Mouse (Mus musculus) kidney, adult 11 months (tissue): Measurements from ENCODE around the gene Olfr1204.

Experiments
- DNase-seq: peaks from one replicate; pipeline ENCODE4 v3.0.0; 2022

Gene Olfr1204

GRCm38 (mm10) chr2:88848992-88849391 is at the start of gene Olfr1204:
Olfr1204 (plus strand) TSS chr2:88849292.
- no peak for DNase-seq

GRCm38 (mm10) chr2:88814196-88814595 is 34.9 kb upstream of the Olfr1204 start, which contains the start of gene Olfr1202:
Olfr1202 (plus strand) TSS chr2:88814496.
- no peak for DNase-seq

GRCm38 (mm10) chr2:88829437-88829836 is 19.7 kb upstream of the Olfr1204 start, which contains the start of gene Olfr1205:
Olfr1205 (plus strand) TSS chr2:88829737.
- DNase-seq, result no peak

DNA sequence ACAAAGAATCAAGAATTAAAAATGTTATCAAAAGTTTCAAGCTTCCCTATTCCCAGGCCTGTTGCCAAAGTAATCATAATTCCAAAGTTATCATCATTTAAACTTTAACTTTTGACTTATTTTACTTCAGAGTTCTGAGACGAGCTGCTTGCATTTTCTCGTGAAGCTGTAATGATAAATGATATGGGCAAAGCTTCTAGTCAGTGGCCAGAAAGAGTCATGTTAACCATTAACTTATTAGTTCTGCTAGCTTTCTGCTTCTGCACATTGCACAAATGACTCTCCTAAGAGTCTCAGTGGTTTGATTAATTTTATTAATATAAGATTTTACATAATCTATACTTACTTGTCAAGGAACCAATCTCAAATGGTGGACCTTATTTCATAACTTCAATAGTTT is 10.6 kb upstream of the Olfr1204 start:
- DNase-seq, result no peak

GRCm38 (mm10) chr2:88862931-88863330 is 13.8 kb downstream of the Olfr1204 start, which contains the start of gene Olfr1206:
Olfr1206 (plus strand) TSS chr2:88863231.
- no peak for DNase-seq

DNA sequence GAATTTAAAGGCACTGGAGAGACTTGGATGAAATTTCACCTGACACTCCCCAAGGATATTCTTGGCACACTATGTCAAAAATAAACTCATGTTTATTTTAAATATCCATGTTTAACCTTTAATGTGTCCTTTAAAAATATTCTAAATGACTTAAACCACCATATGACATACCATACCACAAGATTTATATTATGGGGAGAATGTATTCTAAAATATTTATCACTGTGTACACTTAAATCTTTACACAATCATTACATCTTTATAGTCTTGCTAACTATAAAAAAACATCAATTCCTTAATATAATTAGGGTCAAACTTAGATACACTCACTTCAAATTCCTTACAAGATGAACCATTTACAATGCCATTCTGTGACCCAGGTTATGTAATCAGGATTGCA is 53.1 kb downstream of the Olfr1204 start, which contains the start of gene Olfr1208:
Olfr1208 (minus strand) TSS at position 101 of the 400 bp plus-strand sequence.
- DNase-seq, result no peak
